Mouse (Mus musculus) inflammation-experienced regulatory T-cells, adult 16 weeks (primary cell): Measurements from ENCODE around the gene Pabpn1. TPM values are rescaled to one million over a fixed set of nuclear protein-coding genes. Genes with fewer than 3 reads are reported as not detected.

Experiments used
- polyA plus RNA-seq: library from polyadenylated mRNA; unstranded; fragments of 100-300 nt; shearing (Covaris generic); gene quantifications from one replicate; pipeline ENCODE4 v1.2.1, GENCODE M21; 2017

The Pabpn1 gene
- polyA plus RNA-seq, result 32.5 TPM

GRCm38 (mm10) chr14:54892200-54892599 lies at the start of gene Pabpn1:
Gene Pabpn1 (plus strand): TSS chr14:54892500.

GRCm38 (mm10) chr14:54870861-54871260 lies 21.4 kb upstream of the Pabpn1 start, which contains the start of gene Homez:
Gene Homez (minus strand): TSS chr14:54870961.

GRCm38 (mm10) chr14:54877048-54877715 lies 15.1 kb upstream of the Pabpn1 start, which contains the start of gene Ppp1r3e:
Gene Ppp1r3e (minus strand): TSS chr14:54877550.

GRCm38 (mm10) chr14:54883154-54884021 lies 8.9 kb upstream of the Pabpn1 start, which contains the start of the genes Bcl2l2 and Gm20521:
Gene Bcl2l2 (plus strand): TSS chr14:54883377.
Gene Gm20521 (plus strand): TSS chr14:54883441.

DNA sequence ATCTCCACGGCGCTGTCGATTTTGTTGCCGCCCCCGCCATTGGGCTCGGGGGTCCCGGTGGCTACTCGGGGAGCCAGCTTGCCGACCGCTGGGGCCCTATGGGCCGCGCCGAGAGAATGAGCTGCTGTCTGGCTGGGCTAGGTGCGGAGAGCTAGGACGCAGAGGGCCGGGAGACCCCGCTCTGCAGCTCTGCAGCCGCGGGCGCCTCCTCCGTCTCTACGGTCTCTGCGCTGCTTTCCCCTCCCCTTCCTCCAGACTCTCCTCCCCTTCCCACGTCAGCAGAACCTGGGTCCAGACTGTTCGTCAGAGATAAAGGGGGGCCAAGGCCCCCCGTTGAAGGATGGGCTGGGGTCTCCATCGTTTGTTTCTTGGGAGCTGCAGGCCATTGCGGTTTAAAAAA lies 20.6 kb downstream of the Pabpn1 start, which contains the start of gene Slc22a17:
Slc22a17 (minus strand) TSS at position 247 of the 400 bp plus-strand sequence.

GRCm38 (mm10) chr14:54925349-54926342 lies 33.3 kb downstream of the Pabpn1 start, which contains the start of gene Efs:
Gene Efs (minus strand): TSS chr14:54926126.

GRCm38 (mm10) chr14:54932645-54933150 lies 40.4 kb downstream of the Pabpn1 start, which contains the start of gene Il25:
Gene Il25 (plus strand): TSS chr14:54932695.

GRCm38 (mm10) chr14:54935904-54936830 lies 43.9 kb downstream of the Pabpn1 start, which contains the start of gene Cmtm5:
Gene Cmtm5 (plus strand): TSS chr14:54936261.

Other genes starting within 250 kb of the Pabpn1 start
- gene 1700123O20Rik, start 206.3 kb upstream of the Pabpn1 start, polyA plus RNA-seq, result 92.8 TPM
- 113 TPM for gene Acin1, start 205.6 kb upstream of the Pabpn1 start, polyA plus RNA-seq
- gene Gm29776, start 193.7 kb upstream of the Pabpn1 start, polyA plus RNA-seq, result 0.16 TPM
- gene Cebpe, start 180.3 kb upstream of the Pabpn1 start, polyA plus RNA-seq, result not detected
- 0.74 TPM for gene Slc7a8, start 110.6 kb upstream of the Pabpn1 start, polyA plus RNA-seq
- gene Rnf212b, start 78.4 kb upstream of the Pabpn1 start, polyA plus RNA-seq, result not detected
- 16.6 TPM for gene Homez, start 21.5 kb upstream of the Pabpn1 start, polyA plus RNA-seq
- 0.60 TPM for gene Ppp1r3e, start 14.9 kb upstream of the Pabpn1 start, polyA plus RNA-seq
- 0.59 TPM for gene Bcl2l2, start 9.1 kb upstream of the Pabpn1 start, polyA plus RNA-seq
- gene Gm20521, start 9.1 kb upstream of the Pabpn1 start, polyA plus RNA-seq, result 0.38 TPM
- 2.1 TPM for gene Slc22a17, start 20.6 kb downstream of the Pabpn1 start, polyA plus RNA-seq
- not detected for gene Efs, start 33.6 kb downstream of the Pabpn1 start, polyA plus RNA-seq
- gene Il25, start 40.2 kb downstream of the Pabpn1 start, polyA plus RNA-seq, result not detected
- not detected for gene Cmtm5, start 43.8 kb downstream of the Pabpn1 start, polyA plus RNA-seq
- gene Myh6, start 74.4 kb downstream of the Pabpn1 start, polyA plus RNA-seq, result not detected
- gene Gm17428, start 84.4 kb downstream of the Pabpn1 start, polyA plus RNA-seq, result not detected
- not detected for gene Myh7, start 102.1 kb downstream of the Pabpn1 start, polyA plus RNA-seq
- 133 TPM for gene Ngdn, start 123.0 kb downstream of the Pabpn1 start, polyA plus RNA-seq
- 11.1 TPM for gene Zfhx2, start 199.8 kb downstream of the Pabpn1 start, polyA plus RNA-seq
- 18.4 TPM for gene Thtpa, start 202.3 kb downstream of the Pabpn1 start, polyA plus RNA-seq
- gene Ap1g2, start 214.1 kb downstream of the Pabpn1 start, polyA plus RNA-seq, result 172 TPM
- gene Jph4, start 224.4 kb downstream of the Pabpn1 start, polyA plus RNA-seq, result not detected